Mouse (Mus musculus) liver, embryonic 11.5 days (tissue): ENCODE results near the gene Lmo2. TPM values are rescaled to one million over a fixed set of nuclear protein-coding genes. Genes with fewer than 3 reads are reported as not detected.
A peak's percentile ranks its signal among the peaks of the same experiment; 100 is the strongest.

ENCODE experiments used
- ATAC-seq: fragments of 200-750 bp; cut with Nextera tagmentation; replicated peaks from 2 replicates; pipeline ENCODE4 v1.8.0; 2017; ENCODE audit warnings: moderate number of reproducible peaks, mild to moderate bottlenecking, moderate TSS enrichment, moderate library complexity; ENCODE audit not compliant: low FRiP score
- DNase-seq: peaks from one replicate; pipeline ENCODE4 v3.0.0-alpha.2; 2017; ENCODE audit warnings: low spot score
- H3K27ac ChIP-seq: fragments of 300-500 bp; sonication (generic); 2 replicates; pipeline ENCODE4 v1.5.1; 2014; ENCODE audit warnings: mild to moderate bottlenecking, low read depth, low read length, control low read depth
- H3K27me3 ChIP-seq: fragments of 300-500 bp; sonication (generic); replicated peaks from 2 replicates; pipeline ENCODE4 v1.6.1; 2014; ENCODE audit warnings: low read length, mixed read lengths; ENCODE audit not compliant: control insufficient read depth, insufficient read depth
- H3K36me3 ChIP-seq: fragments of 300-500 bp; sonication (generic); 2 replicates; pipeline ENCODE4 v1.6.1; 2014; ENCODE audit warnings: mild to moderate bottlenecking, low read length, moderate library complexity, mixed read lengths; ENCODE audit not compliant: control insufficient read depth, insufficient read depth
- H3K4me1 ChIP-seq: fragments of 300-500 bp; sonication (generic); replicated peaks from 2 replicates; pipeline ENCODE4 v1.6.1; 2014; ENCODE audit warnings: low read length, mixed read lengths; ENCODE audit not compliant: control insufficient read depth, insufficient read depth
- H3K4me2 ChIP-seq: fragments of 300-500 bp; sonication (generic); 2 replicates; pipeline ENCODE4 v1.6.1; 2014; ENCODE audit warnings: mild to moderate bottlenecking, control low read depth, moderate library complexity
- H3K4me3 ChIP-seq: fragments of 300-500 bp; sonication (generic); 2 replicates; pipeline ENCODE4 v1.5.1; 2014; ENCODE audit warnings: low read depth, low read length, control low read depth
- H3K9ac ChIP-seq: fragments of 300-500 bp; sonication (generic); 2 replicates; pipeline ENCODE4 v1.6.1; 2014; ENCODE audit warnings: low read depth, low read length, control low read depth
- H3K9me3 ChIP-seq: fragments of 300-500 bp; sonication (generic); 2 replicates; pipeline ENCODE4 v1.6.1; 2016; ENCODE audit warnings: low read length, inconsistent platforms, mixed read lengths; ENCODE audit not compliant: control insufficient read depth
- WGBS: fragments of 180-500 bp; shearing (Covaris S2); extraction: QIAGEN DNeasy Blood & Tissue Kit; methylation state at CpG from one replicate; pipeline ENCODE4 v1.1.7; 2014; 5-methylcytosine and 5-hydroxymethylcytosine counted together
- polyA plus RNA-seq: library from polyadenylated mRNA; unstranded; fragments of >200 nt; fragmentation: Nextera tagmentation; extraction: Ambion mirVana; gene quantifications from 2 replicates; pipeline ENCODE4 v1.2.1, GENCODE M21; 2014

Gene Lmo2
- 185 and 191 TPM in 2 replicates for polyA plus RNA-seq

DNA sequence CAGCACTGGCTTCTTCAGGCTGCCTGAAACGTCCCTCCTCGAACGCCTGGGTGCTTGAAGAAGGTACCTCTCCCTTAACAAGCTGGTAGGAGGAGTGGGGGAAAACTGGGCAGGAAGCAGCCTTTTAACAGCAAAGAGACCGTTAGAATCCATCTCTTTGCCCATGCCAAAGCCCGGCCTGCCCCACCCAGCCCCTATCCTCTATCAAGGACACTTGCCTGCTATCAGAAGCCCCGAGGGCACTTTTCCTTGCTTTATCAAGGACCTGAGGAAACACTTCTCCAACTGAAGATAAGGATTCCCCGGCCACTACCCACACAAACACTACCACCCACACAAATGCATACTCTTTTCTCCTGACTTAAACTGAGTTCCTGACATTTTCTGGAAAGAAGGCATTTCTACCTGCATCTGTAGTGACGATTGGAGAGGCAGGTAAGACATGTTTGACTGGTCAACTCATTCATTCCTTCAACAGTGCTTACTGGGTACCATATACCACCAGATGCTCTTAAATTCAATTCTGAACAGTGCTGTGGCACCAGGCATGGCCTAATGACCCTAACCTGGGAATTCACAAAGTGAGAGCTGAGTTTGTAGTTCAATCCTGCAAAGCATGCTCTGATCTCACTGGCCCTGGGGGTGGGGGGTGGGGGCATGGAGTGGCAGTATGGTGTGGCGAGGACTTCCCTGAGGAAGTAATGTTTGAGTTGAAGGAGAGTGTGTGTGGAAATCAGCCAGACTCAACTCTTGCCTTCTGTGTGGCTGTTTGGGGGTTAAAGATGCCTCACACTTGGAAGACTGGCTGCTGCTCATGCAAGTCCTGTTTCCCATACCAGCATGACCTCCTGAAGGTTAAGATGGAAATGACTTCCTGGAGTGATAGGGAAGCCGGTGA is at the start of gene Lmo2:
TSS of gene Lmo2 (plus strand) at position 338 of the 898 bp plus-strand sequence.
- H3K9me3 ChIP-seq = no peaks in the 10 kb centered on the region
- peak within 1 kb of the TSS; percentile 57 for H3K4me3 ChIP-seq
- peak within 1 kb of the TSS; percentile 79 for H3K9ac ChIP-seq
- no peaks in the 10 kb centered on the region for H3K27me3 ChIP-seq
- DNase-seq (no peak), ATAC-seq (peak; percentile 77)
- peaks cover 28% of the 10 kb centered on the region for H3K4me1 ChIP-seq
- 15% methylated on average over 10 of the region's 10 CpGs for WGBS
- H3K27ac ChIP-seq = peak within 1 kb of the TSS; percentile 86
- H3K4me2 ChIP-seq = peak within 1 kb of the TSS; percentile 70
- no peaks in the 10 kb centered on the region; the same call in 1 of the 2 replicates for H3K36me3 ChIP-seq

DNA sequence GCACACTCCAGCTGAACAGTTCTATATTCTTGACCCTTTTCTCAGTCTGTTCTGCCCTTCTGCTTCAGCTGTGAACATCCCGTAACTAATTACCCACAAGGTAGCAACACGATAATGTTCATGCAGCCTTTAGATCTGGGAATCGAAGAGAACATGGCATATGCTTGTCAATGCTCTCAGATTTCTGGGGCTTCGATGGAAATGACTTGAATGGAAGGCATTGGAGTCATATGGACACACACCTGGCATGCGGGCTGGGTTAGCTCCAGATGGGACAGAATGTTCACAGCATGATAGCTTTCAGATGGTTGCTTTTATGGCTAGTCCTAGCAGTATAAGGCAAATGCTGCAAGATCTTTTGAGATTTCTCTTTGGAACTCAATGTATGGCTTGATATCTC is 47.2 kb upstream of the Lmo2 start:
- Histone ChIP-seq H3K4me3 (no peak overlapping the region), H3K4me2 (no peak overlapping the region), H3K9ac (no peak overlapping the region), H3K9me3 (no peaks in the 10 kb centered on the region), H3K36me3 (no peaks in the 10 kb centered on the region), H3K27ac (no peak overlapping the region), H3K4me1 (peaks cover 1% of the 10 kb centered on the region), H3K27me3 (no peaks in the 10 kb centered on the region)
- 87% methylated on average over 5 of the region's 5 CpGs for WGBS
- DNase-seq = no peak
- no peak for ATAC-seq

DNA sequence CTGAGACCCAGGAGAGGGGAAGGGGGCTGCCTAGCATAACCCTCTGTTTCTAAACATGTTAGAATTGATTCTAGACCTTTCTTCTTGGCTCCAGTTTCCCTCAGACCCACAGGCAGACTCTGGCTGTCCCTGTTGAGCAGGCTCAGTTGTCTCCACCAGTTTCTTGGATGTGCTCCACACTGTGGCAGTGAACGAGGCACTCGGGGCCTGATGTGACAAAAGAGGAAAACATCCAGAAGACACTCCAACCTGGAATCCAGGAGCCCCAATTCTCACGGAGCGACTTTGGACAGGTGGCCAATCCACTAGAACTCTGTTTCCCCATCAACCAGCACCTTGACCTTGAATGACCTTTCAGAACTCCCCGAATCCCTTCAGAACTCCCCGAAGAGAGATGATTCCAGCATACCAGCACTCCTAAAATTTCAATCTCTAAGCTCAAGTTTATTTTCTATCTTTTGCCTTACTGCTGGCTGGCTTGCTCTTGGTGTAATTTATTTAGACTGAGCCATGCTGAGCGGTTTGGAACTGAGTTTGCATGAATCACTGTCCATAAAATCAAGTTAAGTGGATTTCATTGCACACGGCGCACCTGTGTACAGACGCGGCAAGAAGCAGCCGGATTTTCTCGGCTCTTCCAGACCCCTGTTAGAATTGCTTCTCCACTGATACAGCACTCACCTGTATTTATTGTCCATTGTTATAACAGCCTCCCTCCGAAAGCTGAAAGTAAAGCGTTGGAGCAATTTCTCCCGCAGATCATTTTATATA is 45.1 kb upstream of the Lmo2 start:
- no peak overlapping the region for H3K27ac ChIP-seq
- no peak overlapping the region for H3K4me3 ChIP-seq
- H3K27me3 ChIP-seq = no peaks in the 10 kb centered on the region
- no peaks in the 10 kb centered on the region for H3K36me3 ChIP-seq
- ATAC-seq (no peak), DNase-seq (no peak)
- H3K4me1 ChIP-seq = peaks cover 2% of the 10 kb centered on the region; the same call in 1 of the 2 replicates
- no peak overlapping the region for H3K9ac ChIP-seq
- no peaks in the 10 kb centered on the region for H3K9me3 ChIP-seq
- H3K4me2 ChIP-seq = no peak overlapping the region
- WGBS = 89% methylated on average over 16 of the region's 16 CpGs

DNA sequence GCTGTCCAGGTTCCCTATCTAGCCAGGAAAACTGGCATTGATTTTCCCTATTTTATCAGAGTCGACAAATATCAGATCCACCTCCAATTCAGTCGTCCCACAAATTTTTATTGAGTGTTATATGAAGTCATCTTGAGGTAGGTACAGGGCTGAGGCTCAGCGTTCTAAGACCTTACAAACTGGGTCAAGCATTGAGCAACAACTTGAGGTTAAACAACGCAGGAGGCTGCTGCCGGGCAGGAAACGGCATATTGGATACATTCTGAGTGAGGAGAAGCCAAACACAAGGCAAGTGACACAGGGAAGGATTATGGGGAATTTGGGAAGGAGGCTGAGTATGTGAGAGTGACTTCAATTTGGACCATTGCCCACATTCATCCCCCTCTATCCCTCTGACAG is 44.5 kb upstream of the Lmo2 start:
- H3K4me2 ChIP-seq = no peak overlapping the region
- no peaks in the 10 kb centered on the region for H3K9me3 ChIP-seq
- H3K4me1 ChIP-seq = peaks cover 2% of the 10 kb centered on the region; the same call in 1 of the 2 replicates
- ATAC-seq = no peak
- no peak overlapping the region for H3K4me3 ChIP-seq
- H3K27ac ChIP-seq = no peak overlapping the region
- WGBS = 71% methylated on average over 6 of the region's 6 CpGs
- H3K9ac ChIP-seq = no peak overlapping the region
- no peaks in the 10 kb centered on the region for H3K27me3 ChIP-seq
- DNase-seq = no peak
- no peaks in the 10 kb centered on the region for H3K36me3 ChIP-seq

DNA sequence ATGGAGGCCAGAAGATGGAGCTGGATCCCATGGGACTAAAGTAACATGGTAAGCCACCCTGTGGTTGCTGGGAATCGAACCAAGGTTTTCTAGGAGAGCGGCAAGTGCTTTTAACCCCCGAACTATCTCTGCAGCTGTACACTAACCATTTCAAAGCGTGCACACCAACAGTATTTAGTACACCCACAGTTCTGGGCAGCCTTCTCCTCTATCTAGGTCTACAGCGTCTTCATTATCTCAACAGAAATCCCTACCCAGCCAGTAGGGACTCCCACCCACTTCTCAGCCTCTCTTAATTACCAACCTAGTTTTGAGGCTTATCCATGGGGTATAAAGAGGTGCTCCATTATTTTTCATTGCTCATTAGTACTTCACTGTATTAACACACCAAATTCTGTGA is 41.7 kb upstream of the Lmo2 start:
- WGBS = 52% methylated on average over 5 of the region's 5 CpGs
- Histone ChIP-seq H3K4me1 (peaks cover 2% of the 10 kb centered on the region; the same call in 1 of the 2 replicates), H3K9ac (no peak overlapping the region), H3K4me3 (no peak overlapping the region), H3K4me2 (no peak overlapping the region), H3K9me3 (no peaks in the 10 kb centered on the region), H3K36me3 (no peaks in the 10 kb centered on the region), H3K27ac (peak overlapping the region; percentile 59), H3K27me3 (no peaks in the 10 kb centered on the region)
- DNase-seq (no peak), ATAC-seq (peak; percentile 92)

DNA sequence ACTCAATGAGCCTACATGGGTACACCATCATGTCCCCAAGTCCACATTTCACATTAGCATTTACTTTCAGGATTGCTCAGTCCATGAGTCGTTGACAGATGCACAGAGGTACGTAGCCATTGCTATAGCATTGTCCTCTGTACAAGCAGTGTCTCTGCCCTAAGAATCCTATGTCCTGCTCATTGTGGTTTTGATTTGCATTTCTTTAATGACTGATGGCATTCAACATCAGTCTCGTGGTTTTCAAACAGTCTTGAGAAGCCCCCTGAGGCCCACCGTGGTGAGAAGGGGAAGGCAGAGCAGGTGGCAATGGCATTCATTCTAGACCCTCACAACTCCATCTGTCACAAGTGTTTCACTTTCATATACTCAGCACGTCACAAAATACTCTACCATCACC is 40.4 kb upstream of the Lmo2 start:
- H3K27me3 ChIP-seq = no peaks in the 10 kb centered on the region
- no peak overlapping the region for H3K4me2 ChIP-seq
- ATAC-seq = no peak
- H3K4me3 ChIP-seq = no peak overlapping the region
- no peak for DNase-seq
- peaks cover 2% of the 10 kb centered on the region; the same call in 1 of the 2 replicates for H3K4me1 ChIP-seq
- H3K27ac ChIP-seq = no peak overlapping the region
- 78% methylated on average over 5 of the region's 5 CpGs for WGBS
- H3K36me3 ChIP-seq = no peaks in the 10 kb centered on the region
- no peak overlapping the region for H3K9ac ChIP-seq
- H3K9me3 ChIP-seq = no peaks in the 10 kb centered on the region

DNA sequence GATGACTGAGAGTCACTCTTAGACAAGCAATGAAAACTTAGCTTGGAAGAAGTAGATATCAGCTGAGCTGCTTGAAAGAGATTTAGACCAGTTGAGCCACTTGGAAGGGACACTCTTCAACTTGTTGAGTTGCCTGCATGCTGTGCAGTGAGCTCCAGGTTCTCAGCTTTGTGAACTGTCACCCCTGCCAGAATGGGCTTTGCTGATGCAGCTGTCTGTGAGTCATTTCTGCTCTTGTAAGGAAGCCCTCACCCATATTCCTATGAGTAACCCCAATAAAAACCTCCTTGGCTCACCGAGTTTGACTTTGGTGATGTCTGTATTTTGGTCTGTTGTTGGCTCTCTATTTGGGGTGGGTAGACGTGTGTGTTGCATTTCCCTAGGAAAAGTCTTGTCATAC is 39.4 kb upstream of the Lmo2 start:
- peaks cover 2% of the 10 kb centered on the region; the same call in 1 of the 2 replicates for H3K4me1 ChIP-seq
- H3K4me3 ChIP-seq = no peak overlapping the region
- no peaks in the 10 kb centered on the region for H3K9me3 ChIP-seq
- no peak overlapping the region for H3K4me2 ChIP-seq
- no peak overlapping the region for H3K9ac ChIP-seq
- no peaks in the 10 kb centered on the region for H3K36me3 ChIP-seq
- no peak overlapping the region for H3K27ac ChIP-seq
- ATAC-seq = no peak
- no peaks in the 10 kb centered on the region for H3K27me3 ChIP-seq
- 79% methylated on average over 2 of the region's 2 CpGs for WGBS
- DNase-seq = no peak

DNA sequence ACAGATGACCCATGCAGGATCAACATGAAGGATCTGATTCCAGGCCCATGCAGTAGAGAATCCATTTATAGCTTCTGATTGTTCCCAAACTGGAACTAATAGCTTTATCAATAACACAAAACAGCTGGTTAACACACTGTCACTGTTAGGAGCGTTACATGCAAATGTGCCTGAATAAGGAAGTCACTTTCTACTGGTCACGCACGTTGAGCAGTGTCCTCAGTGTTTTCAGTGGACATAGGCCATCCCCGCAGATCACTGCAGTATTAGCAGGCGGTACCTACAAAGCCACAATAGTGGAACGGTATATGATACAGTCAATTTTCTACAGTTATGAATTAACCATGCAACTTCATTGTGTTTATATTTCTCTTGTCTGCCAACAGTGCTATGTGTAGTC is 38.3 kb upstream of the Lmo2 start:
- Histone ChIP-seq H3K36me3 (no peaks in the 10 kb centered on the region), H3K4me2 (no peak overlapping the region), H3K27ac (no peak overlapping the region), H3K4me1 (peaks cover 2% of the 10 kb centered on the region; the same call in 1 of the 2 replicates), H3K9me3 (no peaks in the 10 kb centered on the region), H3K27me3 (no peaks in the 10 kb centered on the region), H3K4me3 (no peak overlapping the region), H3K9ac (no peak overlapping the region)
- ATAC-seq = no peak
- no peak for DNase-seq
- 83% methylated on average over 6 of the region's 6 CpGs for WGBS
